Mouse (Mus musculus) adrenal gland, postnatal 25 days (tissue): ENCODE results near the gene Haus4. TPM values are rescaled to one million over a fixed set of nuclear protein-coding genes. Genes with fewer than 3 reads are reported as not detected.
A peak's percentile ranks its signal among the peaks of the same experiment; 100 is the strongest.

Experiments
- DNase-seq: peaks from one replicate; pipeline ENCODE4 v3.0.0; 2021; ENCODE audit warnings: mixed read lengths
- total RNA-seq: library from RNA; stranded (reverse); gene quantifications from 2 replicates; pipeline ENCODE4 v1.2.3, GENCODE M21; 2021

The Haus4 gene
- total RNA-seq, 1 experiment from 2014 or later = 29.5 TPM

DNA sequence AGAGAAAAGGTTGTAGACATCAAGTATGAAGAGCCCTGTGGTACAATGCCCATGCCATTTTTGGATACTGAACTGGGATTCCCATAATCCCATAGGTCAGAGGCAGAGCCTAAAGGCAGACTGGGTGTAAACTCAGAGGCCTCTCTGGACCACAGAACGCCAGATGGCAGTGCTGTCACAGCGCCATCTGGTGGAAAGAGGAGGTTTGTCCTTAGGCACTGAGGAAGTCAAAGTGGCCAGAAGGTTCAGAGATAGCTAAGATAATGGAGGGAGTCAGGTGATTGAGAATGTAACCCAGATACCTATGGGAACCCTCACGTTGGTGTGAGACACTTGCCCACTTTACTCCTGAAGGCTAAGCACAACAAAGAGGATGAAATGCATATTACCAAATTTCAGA, 60.2 kb downstream of the Haus4 start:
- DNase-seq = peak; percentile 73

DNA sequence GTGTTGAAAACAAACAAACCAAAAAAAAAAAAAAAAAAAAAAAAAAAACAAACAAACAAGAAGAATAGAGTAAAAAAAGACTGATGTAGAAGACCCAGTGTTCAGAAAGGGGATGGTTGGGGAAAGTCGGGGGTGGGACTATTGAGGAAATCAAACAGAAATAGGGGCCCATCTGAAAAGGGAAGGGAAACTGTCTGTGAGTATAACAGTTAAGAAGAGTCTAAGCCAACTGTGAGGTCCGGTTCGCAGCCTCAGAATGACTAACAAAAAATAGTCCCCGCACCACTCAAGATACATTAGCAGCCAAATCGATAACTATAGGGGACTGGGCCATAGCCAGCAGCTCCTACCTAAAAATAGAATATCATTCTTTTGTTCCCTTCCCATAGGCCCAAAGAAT, 61.2 kb downstream of the Haus4 start:
- no peak for DNase-seq

DNA sequence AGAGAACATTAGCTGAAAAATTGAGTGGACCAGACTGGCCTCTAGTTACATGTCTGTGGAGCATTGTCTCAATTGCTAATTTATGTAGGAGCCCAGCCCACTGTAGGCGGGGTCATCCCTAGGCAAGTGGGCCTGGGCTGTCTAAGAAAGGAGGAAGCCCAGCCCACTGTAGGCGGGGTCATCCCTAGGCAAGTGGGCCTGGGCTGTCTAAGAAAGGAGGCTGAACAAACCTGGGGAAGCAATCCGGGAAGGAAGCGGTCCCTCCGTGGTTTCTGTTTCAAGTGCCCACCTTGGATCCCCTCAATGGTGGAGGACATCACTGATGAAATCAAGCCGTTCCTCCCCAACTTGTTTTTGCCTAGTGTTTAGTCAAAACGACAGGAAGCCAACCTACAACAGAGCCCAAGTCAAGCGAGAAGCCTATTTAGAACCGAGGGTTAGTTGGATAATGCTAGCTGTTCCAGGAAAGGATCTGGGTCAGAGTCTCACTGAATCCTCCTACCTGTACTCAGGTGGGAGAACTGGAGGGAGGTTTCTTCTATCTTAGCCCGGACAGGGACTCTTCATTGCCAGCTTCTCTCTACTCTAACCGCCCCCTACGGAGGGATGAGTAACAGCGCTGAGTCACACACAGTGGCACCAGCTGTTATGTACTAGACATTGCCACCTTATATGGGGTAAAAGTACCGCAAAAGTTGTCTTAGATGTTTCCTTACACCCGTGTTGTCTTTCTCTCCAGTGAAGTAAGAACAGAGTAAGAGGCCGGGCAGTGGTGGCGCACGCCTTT, 61.9 kb downstream of the Haus4 start:
- DNase-seq = no peak

Other genes starting within 250 kb of the Haus4 start
- 111 and 126 TPM in 2 replicates for gene Oxa1l, start 193.8 kb downstream of the Haus4 start, total RNA-seq
- gene Slc7a7, start 136.8 kb downstream of the Haus4 start, total RNA-seq = 5.4 and 5.9 TPM in 2 replicates
- 197 and 205 TPM in 2 replicates for gene Mrpl52, start 127.7 kb downstream of the Haus4 start, total RNA-seq
- gene Mmp14, start 123.0 kb downstream of the Haus4 start, total RNA-seq = 56.4 and 68.5 TPM in 2 replicates
- 109 and 130 TPM in 2 replicates for gene Lrp10, start 90.5 kb downstream of the Haus4 start, total RNA-seq
- 0.64 and 0.67 TPM in 2 replicates for gene Rem2, start 78.5 kb downstream of the Haus4 start, total RNA-seq
- 46.6 and 48.6 TPM in 2 replicates for gene Prmt5, start 37.1 kb downstream of the Haus4 start, total RNA-seq
- 19.6 and 24.2 TPM in 2 replicates for gene Ajuba, start 22.9 kb upstream of the Haus4 start, total RNA-seq
- gene 4931414P19Rik, start 51.4 kb upstream of the Haus4 start, total RNA-seq = 7.9 and 12.2 TPM in 2 replicates
- gene Psmb5, start 63.4 kb upstream of the Haus4 start, total RNA-seq = 360 and 367 TPM in 2 replicates
- not detected in 2 replicates for gene Psmb11, start 66.8 kb upstream of the Haus4 start, total RNA-seq
- gene Gm17606, start 86.3 kb upstream of the Haus4 start, total RNA-seq = not detected in 2 replicates
- gene Cdh24, start 86.7 kb upstream of the Haus4 start, total RNA-seq = 1.4 and 1.6 TPM in 2 replicates
- gene 1700123O20Rik, start 131.6 kb upstream of the Haus4 start, total RNA-seq = 39.3 and 39.9 TPM in 2 replicates
- 233 and 235 TPM in 2 replicates for gene Acin1, start 132.3 kb upstream of the Haus4 start, total RNA-seq
- gene Gm29776, start 144.2 kb upstream of the Haus4 start, total RNA-seq = not detected in 2 replicates
- gene Cebpe, start 157.6 kb upstream of the Haus4 start, total RNA-seq = not detected in 2 replicates
- 58.4 and 64.6 TPM in 2 replicates for gene Slc7a8, start 227.3 kb upstream of the Haus4 start, total RNA-seq